Mouse (Mus musculus): ENCODE results near the gene Gm10563. TPM values are rescaled to one million over a fixed set of nuclear protein-coding genes. Genes with fewer than 3 reads are reported as not detected.
A peak's percentile ranks its signal among the peaks of the same experiment; 100 is the strongest.
"Not testable (repeated sequence)": the region's sequence is repeated elsewhere in the genome, so short reads cannot be mapped to it uniquely, and the experiment has no call there.

The Gm10563 gene
- not detected in 2 replicates for polyA plus RNA-seq (2015; fragmentation: Nextera tagmentation; extraction: Ambion mirVana)

DNA sequence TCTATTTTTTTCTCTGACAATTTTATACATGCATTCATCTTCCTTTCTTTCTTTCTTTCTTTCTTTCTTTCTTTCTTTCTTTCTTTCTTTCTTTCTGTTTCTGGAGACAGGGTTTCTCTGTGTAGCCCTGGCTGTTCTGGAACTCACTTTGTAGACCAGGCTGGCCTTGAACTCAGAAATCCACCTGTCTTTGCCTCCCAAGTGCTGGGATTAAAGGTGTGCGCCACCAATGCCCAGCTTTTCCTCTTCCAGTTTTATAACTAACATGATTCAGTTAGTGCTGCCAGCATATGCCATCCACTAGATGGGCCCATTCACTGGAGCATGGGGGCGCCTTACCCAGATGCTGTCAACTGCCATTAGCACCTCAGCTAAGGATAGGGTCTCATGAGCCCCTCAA lies at the start of gene Gm10563:
TSS of gene Gm10563 (minus strand) at position 101 of the 400 bp plus-strand sequence.
- DNase-seq (ENCODE audit: low spot score), result not testable (repeated sequence)

DNA sequence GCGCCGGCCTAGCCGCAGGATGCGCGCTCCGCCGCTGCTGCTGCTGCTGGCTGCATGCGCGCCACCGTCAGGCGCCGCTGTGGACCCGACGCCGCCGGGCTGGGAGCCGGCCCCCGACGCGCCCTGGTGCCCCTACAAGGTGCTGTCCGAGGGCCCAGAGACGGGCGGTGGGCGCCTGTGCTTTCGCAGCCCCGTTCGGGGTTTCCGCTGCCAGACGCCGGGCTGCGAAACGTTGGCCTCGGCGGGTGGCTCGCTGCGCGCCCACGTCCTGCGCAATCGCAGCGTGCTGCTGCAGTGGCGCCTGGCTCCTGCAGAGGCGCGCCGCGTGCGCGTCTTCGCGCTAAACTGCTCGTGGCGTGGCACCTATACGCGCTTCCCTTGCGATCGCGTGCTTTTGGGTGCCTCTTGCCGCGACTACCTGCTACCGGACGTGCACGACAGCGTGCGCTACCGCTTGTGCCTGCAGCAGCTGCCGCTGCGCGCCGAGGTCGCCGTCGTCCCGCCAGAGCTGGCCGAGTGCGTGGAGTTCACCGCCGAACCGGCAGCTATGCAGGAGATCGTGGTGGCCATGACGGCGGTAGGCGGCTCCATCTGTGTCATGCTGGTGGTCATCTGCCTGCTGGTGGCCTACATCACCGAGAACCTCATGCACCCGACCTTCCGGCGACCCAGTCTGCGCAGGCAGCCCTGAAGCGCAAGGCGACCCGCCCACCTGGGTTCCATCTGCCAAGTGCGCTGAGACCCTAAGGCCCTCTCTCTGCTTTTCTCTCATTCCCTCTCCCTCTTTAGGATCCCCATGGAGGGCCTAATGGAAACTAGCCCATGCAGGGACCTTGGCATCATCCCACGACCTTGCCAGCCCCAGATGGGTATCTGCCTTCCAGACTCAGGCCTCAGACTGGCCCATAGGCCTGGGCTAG lies 49.5 kb upstream of the Gm10563 start:
- peak; percentile 87 for DNase-seq (ENCODE audit: low spot score)

DNA sequence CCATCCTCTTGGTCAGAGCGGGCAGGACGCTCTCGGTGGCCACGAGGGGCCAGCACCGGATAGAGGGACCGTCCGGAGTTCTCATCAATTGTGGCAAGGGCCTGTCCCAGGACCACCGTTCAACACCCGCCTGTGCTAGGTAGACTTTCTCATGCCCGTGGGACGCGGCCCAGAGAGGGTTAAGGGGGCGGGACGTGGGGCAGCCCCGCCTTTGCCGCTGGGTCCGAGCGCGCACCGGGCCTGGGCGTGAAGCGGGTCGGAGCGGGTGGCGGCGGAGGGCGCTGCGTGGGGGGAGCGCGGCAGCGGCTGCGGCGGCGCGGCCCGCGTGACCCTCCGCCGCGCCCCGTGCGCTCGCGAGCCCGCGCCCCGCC lies 48.9 kb upstream of the Gm10563 start, which contains the start of gene Fndc10:
TSS of gene Fndc10 (plus strand) at position 232 of the 371 bp plus-strand sequence.
- DNase-seq (ENCODE audit: low spot score), result peak; percentile 54

- no peak for DNase-seq (ENCODE audit: low spot score)
Measured at GRCm38 (mm10) chr4:155692421-155692820, 47.2 kb upstream of the Gm10563 start.

DNA sequence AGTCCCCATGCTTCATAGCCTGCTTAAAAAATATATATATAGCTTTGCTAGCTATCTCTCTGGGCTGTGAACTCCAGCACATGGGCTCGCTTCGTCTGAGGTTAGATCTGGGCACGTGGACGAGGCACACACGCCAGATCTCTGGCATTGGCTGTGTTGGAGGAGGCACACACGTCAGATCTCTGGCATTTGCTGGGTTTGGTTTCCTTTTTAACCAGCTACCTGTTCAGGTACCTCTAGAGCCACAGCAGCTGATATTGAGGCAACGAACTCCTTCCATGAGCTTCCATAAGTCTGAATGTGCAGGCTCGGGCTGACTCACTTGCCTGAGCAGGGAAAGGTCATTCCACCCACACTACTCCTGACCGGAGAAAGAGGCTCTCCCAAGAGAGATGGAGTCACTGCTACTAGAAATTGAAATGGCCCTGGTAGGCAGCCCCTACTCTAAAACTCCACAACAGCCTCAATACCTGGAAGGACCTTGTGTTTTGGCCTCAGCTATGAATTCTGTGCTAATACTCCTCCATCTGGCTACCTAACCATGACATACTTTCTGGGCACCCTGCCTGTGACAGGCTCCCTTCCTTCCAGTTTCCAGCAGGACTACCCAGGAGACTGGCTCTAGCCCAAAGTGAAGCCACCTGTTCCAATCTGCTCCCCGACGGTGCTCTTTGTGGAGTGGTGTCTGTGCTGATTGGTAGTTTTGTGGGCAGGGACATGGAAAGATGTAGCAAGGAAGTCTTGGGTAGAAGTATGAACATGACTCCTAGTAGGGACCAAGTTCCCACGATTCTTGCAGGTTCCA lies 45.6 kb upstream of the Gm10563 start:
- no peak for DNase-seq (ENCODE audit: low spot score)

- not testable (repeated sequence) for DNase-seq (ENCODE audit: low spot score)
Measured at GRCm38 (mm10) chr4:155687764-155688163, 42.6 kb upstream of the Gm10563 start.

GRCm38 (mm10) chr4:155683670-155684277 lies 38.6 kb upstream of the Gm10563 start:
- DNase-seq (ENCODE audit: low spot score), result not testable (repeated sequence)

GRCm38 (mm10) chr4:155675991-155676390 lies 30.8 kb upstream of the Gm10563 start:
- DNase-seq (ENCODE audit: low spot score), result peak; percentile 34

DNA sequence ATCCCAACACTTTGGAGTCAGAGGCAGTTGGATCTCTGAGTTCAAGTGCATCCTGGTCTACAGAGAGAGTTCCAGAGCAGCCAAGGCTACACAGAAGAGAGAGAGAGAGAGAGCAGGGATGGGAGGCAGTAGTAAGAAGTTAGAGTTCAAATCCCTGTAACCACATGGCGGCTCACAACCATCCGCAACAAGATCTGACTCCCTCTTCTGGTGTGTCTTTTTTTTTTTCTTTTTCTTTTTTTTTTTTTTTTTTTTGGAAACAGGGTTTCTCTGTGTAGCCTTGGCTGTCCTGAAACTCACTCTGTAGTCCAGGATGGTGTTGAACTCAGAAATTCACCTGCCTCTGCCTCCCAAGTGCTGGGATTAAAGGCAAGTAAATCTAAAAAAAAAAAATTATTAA lies 26.9 kb upstream of the Gm10563 start:
- no peak for DNase-seq (ENCODE audit: low spot score)

- not testable (repeated sequence) for DNase-seq (ENCODE audit: low spot score)
Measured at GRCm38 (mm10) chr4:155670236-155670635, 25.0 kb upstream of the Gm10563 start.

DNA sequence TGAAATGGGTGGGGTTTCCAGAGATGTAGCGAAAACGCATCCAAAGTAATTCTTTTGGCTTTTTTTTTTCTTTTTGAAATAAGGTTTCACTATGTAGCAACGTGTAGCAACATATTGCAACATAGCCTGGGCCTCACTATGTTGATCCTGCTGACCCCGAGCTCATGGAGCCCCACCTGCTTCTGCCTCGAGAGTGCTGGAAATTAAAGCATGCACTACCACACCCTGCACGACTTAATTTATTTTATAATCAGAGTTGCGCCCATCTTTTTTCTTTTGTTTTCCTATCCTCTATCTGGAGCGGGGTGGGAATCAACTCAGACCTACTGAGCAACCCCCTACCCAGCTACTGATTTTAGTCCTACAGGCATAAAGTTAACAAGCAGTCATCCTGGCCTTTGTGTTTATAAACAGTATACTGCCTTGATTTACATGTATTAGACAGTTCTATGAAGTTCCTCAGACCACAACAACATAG lies 24.4 kb upstream of the Gm10563 start:
- DNase-seq (ENCODE audit: low spot score), result no peak

DNA sequence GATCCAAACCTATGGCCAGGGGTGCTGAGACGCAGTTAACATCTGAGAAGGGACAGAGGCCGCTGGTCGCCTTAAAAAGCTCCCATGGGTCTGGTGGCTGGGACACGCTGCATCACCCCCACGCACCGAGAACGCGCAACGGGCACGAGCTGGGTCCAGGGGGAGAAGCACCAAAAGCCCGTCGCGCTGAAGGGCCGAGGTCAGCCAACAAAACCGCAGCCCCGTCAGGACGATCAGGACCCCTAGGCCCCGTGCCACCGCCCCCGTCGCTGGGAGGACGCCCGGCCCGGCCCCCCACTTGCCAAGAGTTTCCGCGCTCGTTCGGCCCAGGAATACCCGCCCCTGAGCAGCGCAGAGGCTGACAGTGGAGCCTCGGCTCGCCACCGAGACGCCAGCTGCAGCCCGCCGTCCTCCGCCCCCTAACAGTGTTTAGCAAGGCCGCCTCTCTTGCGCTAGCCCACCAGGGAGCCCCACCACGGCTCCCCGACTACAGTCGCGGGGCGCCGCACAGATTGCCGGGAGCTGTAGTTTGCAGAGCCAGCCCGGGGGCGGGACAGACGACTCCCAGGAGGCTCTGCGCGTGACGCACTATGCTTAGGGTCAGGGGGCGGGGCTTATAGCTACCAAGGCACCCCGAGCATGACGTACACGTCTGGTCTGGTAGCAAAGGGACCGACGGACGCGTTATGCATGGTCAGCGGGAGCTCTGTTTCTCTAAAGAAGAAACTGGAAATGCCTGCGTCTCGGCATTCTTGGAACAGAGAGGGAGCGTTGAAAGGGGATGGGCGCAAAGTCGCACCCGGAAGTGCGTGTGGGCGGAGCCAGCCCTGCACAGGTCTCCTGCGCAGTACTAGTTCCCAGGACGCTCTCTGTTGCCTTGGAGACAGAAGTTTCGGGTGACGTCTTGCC lies 23.7 kb upstream of the Gm10563 start, which contains the start of gene Mib2:
TSS of gene Mib2 (minus strand) at position 510 of the 909 bp plus-strand sequence.
- DNase-seq (ENCODE audit: low spot score), result peak; percentile 99

- DNase-seq (ENCODE audit: low spot score), result peak; percentile 24
Measured at GRCm38 (mm10) chr4:155666903-155667302, 21.7 kb upstream of the Gm10563 start.

DNA sequence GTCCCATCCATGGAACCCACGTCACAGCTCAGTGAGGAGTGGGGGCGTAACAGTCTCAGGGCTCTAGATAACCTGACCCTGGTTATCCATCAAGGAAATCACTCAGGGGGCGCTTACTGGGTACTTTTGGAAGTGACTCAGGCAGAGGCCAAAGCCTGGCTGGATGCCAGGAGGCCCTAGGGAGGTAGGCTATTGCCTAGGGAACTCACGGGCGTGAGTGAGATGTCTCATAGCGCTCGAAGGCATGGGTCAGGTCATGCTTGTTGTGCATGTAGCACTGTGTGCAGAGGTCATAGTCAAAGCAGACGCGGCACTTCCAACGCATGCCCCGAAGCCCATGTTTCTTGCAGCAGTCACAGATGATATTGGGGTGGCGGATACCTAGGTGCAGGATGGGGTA lies 15.4 kb upstream of the Gm10563 start:
- no peak for DNase-seq (ENCODE audit: low spot score)

DNA sequence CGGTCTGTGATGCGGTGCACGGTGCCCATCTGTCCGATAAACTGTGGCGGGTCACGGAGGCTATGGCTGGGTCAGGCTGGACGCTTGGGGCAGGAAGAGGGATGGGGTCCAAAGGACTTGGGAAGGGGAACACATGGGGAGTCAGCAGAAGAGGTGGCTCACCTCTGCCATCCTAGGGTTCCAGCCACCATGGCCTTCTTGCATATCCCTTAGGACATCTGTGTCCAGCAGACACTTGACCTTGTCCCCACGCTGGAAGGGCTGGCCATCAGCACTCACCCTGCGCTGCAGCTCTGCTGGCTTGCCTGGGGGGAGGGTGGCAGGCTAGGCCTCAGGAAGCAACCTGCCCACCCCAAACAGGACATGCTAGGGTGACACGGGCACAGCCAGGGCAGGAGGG lies 13.8 kb upstream of the Gm10563 start:
- DNase-seq (ENCODE audit: low spot score), result no peak

- no peak for DNase-seq (ENCODE audit: low spot score)
Measured at GRCm38 (mm10) chr4:155656214-155656751, 11.1 kb upstream of the Gm10563 start.

GRCm38 (mm10) chr4:155654456-155655298 lies 9.5 kb upstream of the Gm10563 start:
- DNase-seq (ENCODE audit: low spot score), result peak; percentile 73

DNA sequence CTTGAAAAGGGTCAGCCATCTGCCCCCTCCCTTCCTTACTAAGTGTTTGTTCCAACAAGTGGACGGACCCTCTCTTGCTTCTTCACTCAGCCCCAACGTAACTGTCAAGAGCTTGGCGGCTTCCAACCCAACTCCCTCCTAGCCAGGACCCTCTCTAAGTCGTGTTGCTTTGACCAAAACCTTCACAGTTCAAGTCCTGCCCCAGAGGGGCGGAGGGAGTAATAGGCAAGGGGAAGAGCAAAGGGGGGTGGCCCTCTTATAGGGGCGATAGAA lies 8.9 kb upstream of the Gm10563 start:
- DNase-seq (ENCODE audit: low spot score), result no peak

DNA sequence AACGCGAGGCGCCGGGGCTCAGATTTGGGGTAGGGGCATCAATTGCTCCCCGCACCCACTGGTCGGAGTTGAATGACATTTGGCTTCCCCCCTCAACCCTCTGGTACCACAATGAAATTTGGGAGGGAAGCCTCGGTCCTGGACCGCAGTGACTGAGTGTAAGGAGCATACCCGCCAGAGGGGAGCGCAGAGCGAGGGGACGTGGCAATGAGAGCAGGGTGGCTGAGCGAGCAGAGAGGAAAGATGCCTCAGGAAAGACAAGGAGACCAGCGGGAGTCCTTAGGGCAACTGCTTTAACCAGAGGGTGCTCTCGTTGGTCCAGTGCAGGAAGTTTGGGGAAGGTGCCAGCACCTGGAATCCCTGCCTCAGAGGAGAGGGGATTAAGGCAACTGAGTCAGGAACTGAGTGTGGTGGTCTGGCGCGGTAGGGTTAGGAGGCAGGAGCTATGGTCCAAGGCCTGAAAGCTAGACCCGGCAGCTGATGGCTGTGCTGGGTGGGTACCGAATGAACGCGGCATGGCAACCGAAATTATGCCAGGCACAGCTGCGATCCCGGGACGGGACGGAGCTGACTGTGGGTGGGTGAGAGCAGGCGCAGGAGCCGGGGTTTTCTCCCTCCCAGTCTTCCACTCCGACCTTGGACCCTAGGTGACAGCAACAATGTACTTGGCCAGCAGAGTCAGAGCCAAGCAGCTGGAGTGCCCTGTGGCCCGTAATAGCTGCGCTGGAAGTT lies 8.4 kb upstream of the Gm10563 start:
- peak; percentile 10 for DNase-seq (ENCODE audit: low spot score)

All from thymus, postnatal 0 days (tissue).